Mouse (Mus musculus) frontal cortex, adult (tissue): ENCODE measurements at regions not wholly inside any gene's neighbourhood (a gene's known extent, or its start where the extent isn't known, plus 50 kb on each side); places are given as distances from the start of the nearest gene placed in this dataset.

Experiments
- ATAC-seq: cut with Nextera tagmentation; 2 replicates; pipeline ENCODE4 v1.9.2; 2017; ENCODE audit warnings: mild to moderate bottlenecking, moderate library complexity, mixed read lengths; ENCODE audit not compliant: low TSS enrichment

DNA sequence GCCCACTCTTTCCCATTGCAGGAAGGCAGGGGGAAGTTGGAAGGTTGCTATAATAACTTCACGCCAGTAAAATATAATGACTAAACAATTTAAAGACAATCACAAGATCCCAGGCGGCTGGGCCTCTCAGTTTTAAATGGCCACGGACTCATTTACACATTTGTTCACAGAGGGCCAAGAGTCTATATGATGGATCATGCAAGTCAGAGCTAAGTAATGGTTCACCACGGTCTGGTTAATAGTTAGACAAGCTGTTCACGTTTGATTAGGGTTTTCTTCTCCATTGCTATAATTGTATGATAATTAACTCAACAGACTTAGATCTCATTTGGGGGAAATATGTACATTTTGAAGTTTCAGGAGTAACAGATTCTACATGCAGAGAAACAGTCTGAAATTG lies 170.0 kb downstream of the Ppargc1a start:
- ATAC-seq: no peak

DNA sequence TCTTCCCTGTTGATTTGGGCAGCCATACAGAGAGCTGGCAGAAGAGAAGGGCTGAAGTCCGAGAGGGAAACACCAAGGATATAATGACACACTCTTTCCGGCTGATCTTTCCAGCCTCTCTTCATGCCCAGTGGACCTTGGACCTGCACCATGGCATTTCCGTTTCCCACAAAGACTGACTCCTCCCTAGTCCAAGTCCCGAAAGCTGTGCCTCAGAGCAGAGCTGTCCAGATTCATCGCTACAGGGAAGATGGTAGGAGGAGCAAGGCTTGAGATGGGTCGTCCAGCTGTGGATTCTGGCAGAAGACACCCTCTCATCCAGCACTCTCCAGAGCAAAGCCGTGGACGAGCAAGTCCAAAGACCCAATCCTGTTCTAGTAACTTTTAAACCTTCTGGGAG lies 176.2 kb downstream of the Ppargc1a start:
- ATAC-seq: no peak

DNA sequence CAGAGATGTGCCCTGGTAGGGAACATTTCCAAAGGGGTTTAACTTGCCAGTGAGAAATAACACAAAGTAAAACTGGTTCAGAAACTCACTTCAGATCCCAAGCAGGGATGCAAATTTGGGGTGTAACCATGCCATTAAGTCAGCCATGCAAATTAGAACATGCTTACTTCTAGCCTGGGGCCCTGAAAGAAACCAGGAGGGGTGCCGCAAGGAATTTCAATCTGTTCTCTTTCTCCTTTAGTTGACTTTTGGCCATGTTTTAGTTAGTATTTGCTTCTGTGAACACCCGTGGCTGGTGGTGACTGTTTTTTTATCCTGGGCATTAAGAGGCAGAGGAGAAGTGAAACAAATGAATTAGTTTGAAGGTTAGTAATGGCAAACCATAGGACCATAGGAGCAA lies 179.8 kb downstream of the Ppargc1a start:
- no peak for ATAC-seq

DNA sequence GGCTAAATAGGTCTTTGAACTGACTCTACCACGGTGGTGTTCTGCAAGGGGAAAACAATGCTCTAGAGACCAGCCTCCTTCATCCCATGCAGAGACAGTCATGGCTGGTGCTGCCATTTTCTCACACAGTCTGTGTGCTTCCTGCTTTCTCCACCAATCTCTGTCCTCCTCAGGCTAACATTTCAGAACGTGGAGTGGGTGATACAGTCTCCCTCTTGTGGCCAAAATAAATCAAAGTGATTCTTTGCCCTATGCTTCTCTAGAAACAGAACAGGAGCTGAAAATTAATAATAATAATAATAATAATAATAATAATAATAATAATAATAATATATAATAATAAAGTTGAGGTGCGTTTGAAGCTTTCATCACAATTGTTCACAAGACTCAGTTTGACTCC lies 181.1 kb downstream of the Ppargc1a start:
- ATAC-seq: no peak

DNA sequence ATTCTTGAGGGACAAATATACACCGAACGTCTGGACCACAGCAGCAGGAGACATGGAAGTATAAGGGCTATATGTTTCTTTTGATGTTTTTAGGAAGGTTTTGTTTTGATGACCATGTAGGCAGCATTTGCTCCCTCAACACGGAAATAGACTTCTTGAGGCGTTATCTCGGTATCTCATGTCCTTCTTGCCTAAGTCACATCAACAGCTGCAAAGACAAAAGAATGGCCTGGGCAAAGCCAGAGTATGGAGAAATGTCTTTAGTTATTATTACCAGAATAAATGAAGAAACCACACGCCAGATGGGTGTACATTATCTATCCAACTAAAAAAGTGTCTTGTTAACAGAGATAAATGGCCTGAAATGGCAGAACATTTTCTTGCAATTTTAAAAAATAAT lies 183.2 kb downstream of the Ppargc1a start:
- no peak for ATAC-seq

DNA sequence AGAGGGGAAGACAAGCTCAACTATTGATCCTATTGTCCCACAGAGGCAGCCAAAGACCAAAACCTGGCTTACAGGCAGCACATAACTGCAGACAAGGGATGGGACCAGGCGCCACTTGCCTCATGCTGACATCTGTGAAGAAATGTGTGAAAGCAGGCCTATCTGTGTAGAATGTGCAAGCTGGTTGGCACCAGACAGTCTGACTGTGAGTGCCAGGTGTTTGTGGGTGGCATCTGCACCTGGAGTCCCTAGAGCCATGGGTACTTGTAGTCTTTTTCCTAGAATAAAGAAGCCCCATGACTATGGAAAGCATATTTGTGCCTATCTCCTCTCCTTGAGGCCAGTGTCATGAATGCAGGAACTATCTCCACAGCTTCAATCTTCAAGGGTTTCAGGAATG lies 208.4 kb downstream of the Ppargc1a start:
- ATAC-seq: 0 out of 2 replicates have a peak, but pooled peaks have one; percentile 20

DNA sequence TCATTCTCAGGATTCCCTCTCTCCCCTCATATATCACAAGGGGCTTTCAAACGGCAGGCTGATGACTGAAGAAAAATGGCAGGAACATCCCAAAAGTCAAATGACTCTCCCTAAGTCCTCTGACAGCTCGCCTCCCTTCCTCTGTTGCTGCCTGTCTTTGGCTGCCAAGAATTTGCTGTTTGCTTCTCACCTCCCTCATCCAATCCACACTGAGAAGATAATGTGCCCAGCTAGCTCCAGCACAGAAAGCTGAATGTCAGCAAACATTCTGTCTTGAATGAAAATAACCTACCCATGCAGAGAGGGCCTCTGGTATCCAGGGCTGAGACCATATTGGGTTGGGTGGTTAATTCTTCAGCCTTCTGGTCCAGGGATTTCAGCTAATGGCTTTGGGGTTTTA lies 219.3 kb downstream of the Ppargc1a start:
- ATAC-seq: peak; percentile 98

DNA sequence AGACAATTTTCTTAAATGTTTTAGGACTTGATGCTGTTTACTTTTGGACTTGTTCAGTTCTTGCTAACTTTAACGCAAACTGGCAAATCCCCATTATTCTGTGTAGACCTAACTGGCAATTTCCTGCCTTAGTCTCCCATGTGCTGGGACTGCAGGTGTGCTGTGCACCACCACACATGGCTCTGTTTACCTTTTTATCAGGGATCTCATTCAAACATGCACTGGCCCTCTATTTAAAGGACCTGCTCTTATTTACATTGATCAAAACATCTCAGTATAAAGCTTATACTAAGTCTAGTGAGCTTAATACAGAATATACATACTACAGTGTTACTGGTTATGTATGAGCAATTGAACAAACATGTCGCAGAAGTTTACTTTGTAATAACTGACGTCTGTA lies 238.4 kb downstream of the Ppargc1a start:
- no peak for ATAC-seq

DNA sequence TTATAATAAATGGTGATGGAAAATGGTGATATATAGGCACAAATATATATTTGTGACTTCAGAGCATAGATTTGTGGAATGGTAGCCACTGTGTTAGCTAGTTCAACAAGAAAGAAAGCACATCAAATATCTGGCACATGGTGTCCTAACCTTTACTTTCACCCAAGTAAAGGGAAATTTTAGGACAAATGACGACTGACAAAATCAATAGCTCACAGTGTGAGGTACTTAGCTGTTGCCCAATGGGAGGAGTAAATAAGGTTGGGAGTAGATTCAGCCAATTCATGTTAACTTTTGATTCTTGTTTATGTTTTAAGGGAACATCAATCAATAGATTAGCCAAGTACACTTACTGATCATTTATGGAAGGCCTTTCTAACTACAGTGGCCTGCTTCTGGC lies 278.3 kb downstream of the Ppargc1a start:
- no peak for ATAC-seq

DNA sequence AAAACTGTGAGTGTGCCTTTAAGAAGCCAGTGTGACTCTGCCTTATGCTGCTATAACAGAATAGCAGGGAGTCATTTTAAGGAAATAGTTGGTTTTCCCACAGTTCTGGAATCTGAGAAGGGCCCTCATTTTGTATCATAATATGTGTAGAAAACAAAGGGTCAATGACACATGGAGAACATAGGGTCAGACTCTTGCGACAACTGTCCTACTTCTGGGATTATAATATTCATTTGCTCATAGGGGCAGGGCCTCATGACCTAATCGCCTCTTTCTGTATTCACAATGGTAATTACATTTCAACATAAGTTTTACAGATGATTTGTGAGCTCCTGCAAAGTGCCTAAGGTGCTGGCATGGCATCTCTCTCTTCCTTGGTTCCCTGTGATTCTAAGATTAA lies 279.3 kb downstream of the Ppargc1a start:
- ATAC-seq: no peak

DNA sequence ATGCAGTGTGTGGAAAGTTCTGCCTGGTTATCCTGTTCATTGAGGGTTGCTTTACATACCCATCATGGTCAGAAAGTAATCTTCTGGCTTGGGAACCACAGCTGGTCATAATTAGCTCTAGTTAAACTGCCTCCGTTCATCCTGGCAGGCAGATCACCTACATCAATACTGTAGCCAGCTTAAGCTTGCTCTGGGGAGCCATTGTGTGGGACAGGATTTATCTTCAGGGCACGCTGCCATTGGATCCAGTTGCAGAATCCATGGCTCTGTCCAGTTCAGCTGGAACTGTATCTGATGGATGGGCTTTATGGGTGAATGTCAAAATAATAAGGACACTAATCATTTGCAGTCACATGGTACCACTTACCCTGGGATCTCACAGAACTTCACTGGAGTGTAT lies 326.4 kb downstream of the Ppargc1a start:
- ATAC-seq: no peak

DNA sequence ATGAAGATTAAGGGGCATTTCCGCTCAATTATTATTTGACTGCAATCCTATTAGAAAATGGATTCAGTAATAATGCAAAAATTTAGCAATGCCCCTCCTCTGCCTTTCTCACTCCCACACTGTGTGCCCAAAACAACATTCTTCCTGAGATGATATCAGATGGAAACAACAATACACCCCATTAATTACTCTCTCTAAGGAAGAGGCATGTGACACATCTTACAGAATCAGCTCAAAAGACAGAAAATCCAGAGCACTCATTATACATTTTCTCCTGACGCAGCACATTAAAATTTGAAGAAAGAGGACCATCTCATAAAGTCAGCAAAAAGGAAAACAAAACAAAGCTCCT lies 333.5 kb downstream of the Ppargc1a start:
- no peak for ATAC-seq

DNA sequence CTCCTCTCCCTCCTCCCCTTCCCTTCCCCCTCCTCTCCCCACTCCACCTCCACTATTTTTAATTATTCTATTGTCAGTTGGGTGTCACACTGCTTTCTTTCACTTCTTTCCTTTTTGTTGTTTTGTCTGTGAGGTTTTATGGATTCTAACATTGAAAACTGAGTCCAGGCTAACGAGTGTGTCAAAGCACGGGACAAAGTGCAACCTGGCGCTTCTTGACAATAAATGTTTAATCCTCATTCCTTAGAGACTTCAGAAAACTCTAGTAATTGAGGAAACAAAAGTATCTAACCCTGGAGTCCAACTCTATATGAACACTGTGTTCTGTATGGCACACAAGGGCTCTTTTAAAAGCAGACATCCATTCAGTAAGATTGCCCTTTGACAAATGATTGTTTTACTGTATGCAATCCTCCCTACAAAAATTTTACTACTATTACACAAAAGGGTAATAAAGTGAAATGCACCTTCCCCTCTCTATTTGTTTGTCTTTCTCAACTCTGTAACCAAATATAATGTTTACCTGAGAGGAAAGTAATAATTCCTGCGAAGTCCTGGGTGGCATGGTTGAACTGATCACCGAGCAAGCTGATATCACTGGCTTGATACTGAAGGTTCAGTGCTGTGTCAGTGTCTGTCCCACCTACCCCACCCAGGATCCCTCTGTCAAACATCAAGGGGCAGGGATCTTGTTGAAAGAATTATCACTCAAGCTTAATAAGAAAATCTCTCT lies 334.1 kb downstream of the Ppargc1a start:
- ATAC-seq: no peak

DNA sequence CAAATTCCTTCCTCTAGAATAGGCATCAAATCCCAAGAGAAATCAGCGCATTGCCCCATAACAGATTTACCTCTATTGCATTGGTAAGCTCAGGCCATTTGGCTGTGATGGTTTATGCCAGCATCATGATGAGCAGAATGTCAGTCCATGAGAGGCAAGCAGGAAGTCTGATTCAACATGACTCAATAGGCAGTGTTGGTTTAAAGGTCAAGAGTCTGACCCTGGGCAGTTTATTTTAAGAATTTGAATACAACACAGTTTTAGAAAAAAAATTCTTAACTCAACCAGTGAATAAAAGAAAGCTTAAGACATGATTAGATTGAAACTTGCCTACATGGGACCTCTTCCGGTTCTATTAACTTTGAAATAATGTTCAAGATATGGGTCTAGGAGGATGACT lies 337.7 kb downstream of the Ppargc1a start:
- no peak for ATAC-seq

DNA sequence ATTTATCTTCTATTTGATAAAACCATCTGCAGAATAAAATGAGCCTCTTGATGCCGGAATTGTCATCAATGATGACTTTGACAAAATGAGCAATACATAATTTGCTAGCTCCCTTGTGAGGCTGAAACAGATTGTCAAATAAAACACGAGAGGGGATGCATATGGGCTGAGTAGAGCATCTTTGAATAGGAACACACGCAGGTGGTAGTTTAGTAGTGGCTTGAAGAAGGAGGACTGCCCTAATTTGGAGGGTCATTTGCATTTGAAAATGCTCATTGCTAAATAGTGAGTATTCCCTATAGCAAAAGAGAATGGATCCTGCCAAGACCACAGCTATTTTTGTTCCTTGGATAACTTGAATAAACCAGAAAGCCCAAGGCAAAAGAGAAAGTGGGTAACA lies 339.5 kb downstream of the Ppargc1a start:
- ATAC-seq: no peak

DNA sequence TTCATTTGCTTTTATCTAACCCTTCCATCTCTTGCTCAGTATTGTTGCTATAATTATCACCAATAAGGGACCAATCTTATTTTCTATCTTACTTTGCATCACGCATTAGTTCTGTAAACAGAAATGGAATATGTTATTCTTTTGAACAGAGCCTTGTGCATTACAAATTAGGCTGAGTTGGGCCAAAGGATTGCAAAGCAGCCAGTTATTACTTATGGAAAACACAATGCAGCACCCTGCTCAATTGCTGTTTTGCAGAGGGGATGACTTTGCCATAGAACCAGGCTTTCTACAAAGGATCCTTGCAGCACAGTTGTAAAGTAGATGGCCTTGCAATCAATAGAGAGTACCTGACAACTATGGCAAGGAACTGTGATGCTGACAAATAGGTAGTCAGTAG lies 364.3 kb downstream of the Ppargc1a start:
- no peak for ATAC-seq

DNA sequence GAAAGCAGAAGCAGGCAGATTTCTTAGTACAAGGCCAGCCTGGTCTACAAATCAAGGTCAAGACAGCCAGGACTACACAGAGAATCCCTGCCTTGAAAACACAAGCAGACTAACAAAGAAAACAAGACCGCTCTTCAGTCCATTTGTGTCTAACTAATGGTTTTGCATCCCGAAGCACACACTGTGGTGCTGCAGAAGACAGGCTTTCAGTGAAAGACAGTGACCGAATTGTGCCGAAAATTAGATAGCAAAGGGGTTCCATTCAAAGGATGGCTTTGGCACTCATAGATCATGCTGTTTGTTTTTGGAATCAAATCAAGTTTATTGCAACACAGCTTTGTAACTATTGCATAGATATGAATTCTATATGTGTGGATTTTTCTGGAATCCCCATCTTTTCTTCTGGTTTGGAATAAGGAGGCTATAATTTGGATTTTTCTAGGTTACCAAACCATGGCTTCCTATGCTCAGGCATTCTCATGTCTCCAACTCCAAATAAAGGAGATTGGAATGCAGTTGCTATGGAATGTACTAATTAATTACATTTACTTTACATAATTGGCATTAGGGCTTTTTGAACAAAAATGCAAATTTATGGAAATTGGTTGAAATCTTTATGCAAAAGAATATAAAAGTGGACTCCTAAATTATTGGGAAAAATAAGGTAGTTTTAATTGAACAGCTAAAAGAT lies 364.9 kb downstream of the Ppargc1a start:
- ATAC-seq: no peak

DNA sequence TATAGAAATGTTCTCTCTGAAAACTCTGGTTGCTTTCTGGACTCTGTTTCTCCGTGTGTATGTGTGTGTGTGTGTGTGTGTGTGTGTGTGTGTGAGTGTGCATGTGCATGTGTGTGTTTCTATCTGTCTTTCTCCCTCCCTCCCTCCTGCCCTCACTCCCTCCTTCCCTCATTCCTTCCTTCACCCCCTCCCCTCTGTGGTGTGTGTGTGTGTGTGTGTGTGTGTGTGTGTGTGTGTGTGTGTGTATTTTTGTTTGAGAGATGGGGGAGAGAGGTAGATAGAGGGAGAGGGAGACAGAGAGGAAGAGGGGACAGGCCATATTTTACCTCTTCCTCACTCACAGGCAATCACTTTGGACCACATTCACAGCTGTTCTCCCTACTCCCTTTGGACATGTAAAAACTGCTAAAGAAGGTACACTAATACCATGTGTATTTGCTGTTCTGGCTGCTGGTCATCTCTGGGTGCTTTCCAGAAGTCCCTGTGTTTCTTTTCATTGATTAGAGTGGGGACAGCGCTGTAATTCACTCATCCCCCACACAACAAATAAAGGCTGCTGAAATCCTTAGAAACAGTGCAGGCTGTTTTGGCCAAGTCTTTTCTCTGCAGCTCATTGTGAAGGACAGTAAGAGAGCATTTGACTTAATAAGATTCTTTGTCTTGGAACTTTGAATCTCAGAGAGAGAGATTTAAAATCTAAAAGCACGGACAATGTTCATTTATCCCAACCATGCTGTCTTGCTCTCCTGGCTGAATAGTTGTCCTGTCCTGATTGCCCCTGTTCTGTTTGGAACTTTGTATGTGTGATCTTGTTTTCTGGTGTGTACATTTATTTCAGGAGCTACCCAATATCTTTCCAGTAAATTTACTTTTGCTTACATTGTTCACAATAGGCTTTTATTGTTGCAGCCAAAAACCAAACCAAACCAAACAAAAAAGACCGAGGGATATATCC lies 370.9 kb downstream of the Ppargc1a start:
- no peak for ATAC-seq

DNA sequence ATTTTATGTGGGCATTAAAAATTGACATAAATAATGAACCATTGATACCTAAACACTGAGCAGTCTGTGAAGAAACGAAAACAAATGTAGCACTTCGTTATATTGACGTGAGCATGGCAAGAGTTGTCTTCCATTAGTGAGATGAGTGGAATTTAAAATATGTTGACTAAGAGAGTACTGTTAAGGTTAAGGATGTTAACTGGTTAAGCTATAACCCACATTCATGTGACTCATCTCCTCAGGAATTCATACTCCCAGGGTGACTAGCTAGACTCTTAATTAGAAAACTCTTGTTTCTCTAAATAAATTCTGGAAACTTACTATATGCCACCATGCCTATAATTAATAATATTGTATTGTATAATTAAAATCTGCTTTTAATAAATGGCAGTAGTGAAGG lies 376.9 kb downstream of the Ppargc1a start:
- no peak for ATAC-seq

DNA sequence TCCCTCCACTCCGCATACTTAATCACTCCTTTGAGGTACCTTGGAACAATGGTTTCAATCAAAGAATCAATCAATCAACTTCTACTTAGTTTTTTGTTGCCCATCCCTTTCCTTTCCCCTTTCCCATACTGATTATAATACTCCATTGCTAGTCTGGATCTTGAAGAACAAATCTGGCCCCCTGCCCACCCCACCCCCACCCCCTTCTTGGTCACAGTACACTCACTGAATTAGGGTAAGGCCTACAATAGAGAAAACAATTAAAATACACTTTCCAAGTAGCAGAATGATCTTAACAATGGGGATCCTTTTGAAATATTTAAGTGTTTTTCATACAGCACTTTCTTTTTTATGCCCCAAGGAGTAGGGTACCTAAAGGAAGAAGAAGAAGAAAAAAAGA lies 397.7 kb downstream of the Ppargc1a start:
- ATAC-seq: no peak

DNA sequence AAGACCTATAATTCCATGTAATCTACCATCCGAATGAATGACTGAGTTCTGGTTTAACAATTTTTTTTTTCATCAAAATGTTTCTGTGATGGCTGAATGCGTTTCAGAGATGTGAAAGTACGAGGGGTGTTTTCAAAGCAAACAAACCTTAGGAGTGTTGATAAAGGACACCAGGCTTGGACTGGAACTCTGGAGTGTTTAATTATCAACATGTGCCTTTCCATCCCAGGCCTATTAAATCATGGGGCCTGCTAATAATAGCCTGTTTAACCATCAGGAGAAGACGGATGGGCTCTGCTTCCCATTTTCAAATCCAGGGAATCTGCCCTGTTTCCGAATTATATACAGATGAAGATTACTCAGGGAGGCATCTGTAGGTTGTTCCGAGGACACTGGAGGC lies 399.3 kb downstream of the Ppargc1a start:
- ATAC-seq: no peak

DNA sequence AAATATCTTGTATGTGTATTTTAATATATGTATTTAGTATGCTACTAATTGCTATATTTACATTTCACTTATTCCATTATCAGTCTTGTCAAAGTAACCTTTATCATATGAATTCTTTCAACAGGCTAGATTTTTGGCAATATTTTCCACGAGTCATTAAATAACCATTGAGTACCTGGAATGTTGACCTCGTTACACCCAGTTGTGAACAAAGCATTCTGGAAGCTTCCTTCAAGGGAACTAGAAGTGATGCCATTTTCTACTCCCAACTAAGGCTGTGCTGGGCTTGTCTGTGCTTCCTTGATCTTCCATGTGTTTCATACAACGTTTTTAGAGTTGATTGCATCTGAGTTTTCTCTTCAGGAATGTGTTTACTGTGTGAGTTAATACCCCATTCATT lies 410.6 kb downstream of the Ppargc1a start:
- ATAC-seq: no peak

DNA sequence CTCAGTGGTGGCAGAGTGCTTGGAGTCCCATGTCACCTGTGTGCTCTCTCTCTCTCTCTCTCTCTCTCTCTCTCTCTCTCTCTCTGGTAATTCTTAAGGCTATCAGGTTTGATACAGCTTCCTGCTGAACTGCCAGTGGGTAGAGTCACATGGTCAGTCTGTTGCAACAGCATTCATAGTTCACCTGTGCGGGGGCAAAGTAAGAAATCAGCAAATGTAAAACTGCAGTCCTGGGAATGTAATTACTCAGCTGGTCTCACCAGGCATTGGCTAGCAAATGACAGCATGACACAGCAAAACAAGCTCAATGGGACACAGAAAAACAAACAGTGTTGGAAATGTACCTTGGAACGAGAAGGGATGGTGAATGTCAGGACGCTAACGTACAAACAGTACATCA lies 422.7 kb downstream of the Ppargc1a start:
- ATAC-seq: no peak
